Mouse (Mus musculus) B cell, adult 2 months (primary cell): ENCODE measurements around the gene Nop2.
"Not testable (repeated sequence)": the region's sequence is repeated elsewhere in the genome, so short reads cannot be mapped to it uniquely, and the experiment has no call there.

Experiments
- DNase-seq, 2 experiments: peaks; one replicate each; pipeline ENCODE4 v3.0.0; 2022

Nop2 gene

GRCm38 (mm10) chr6:125155262-125155661 lies 23.6 kb downstream of the Nop2 start:
- no peak for DNase-seq

- no peak for DNase-seq
Measured at GRCm38 (mm10) chr6:125156491-125156890, 24.8 kb downstream of the Nop2 start.

- no peak for DNase-seq
Measured at GRCm38 (mm10) chr6:125156903-125157614, 25.4 kb downstream of the Nop2 start.

DNA sequence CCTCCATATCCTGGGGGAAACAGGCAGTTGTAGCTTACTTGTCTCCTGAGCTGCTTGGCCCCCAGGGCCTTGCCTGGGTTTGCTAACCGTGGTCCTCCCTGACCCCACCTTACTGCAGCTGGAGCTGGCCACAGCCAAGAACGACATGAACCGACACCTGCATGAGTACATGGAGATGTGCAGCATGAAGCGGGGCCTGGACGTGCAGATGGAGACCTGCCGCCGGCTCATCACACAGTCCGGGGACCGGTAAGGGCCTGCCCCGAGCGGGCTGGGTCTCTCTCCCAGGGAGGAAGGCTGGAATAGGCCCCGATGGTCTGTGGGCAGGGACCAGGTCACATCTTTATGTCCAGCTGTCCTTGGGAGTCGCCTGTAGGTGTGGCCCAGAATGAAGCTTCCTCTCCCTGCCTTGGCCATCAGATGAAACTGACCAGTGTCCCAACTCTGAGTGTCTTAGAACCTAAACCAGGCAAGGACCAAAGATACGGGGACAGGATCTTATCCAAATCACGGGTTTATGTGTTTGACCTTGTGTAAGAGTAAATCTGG lies 27.3 kb downstream of the Nop2 start:
- DNase-seq = no peak

- no peak for DNase-seq
Measured at GRCm38 (mm10) chr6:125159773-125160557, 28.3 kb downstream of the Nop2 start.

- no peak for DNase-seq
Measured at GRCm38 (mm10) chr6:125160558-125160853, 28.8 kb downstream of the Nop2 start.

DNA sequence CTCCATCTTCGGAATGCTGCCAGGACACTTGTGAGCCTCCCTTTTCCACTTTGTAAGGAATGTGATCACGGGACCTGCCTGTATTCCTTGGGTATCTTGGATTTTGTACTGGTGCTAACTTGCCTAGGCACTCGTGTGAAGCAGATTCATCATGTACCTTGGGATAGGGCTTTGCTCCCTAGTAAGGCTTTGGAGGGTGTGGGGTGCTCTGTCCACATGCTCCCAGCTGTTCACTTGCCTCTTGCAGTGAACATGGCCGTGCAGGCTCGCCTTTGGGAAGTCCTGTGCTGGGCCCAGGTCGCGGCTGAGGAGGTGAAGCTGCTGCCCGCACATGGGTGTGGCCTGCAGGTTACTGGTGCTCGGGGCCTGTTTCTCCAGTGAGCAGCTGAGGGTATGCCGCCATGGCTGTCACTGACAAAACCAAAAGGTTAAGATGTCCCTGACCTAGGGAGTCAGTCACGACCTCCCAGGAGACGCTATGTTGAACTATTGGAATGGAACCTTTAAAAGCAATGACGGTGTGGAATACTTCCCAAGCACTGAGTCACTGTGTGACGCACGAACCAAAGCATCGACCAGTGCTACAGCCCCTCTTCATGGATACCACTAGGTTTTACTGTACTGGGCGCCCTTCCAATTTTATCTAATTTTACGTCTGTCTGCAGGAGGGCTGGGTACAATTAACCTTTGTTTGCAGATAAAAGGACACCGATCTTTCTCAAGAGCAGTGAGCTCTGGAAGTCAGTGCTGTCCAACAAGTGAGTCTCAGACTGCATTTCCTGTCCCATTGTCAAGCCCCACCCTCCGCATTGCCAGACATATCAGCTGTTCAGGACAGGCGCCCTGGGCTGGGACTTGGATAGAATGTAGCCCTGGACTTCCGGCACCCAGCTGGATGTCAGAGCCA lies 29.4 kb downstream of the Nop2 start:
- DNase-seq = no peak

- DNase-seq = peak; percentile 87 to 89
Measured at GRCm38 (mm10) chr6:125161971-125162370, 30.3 kb downstream of the Nop2 start.

DNA sequence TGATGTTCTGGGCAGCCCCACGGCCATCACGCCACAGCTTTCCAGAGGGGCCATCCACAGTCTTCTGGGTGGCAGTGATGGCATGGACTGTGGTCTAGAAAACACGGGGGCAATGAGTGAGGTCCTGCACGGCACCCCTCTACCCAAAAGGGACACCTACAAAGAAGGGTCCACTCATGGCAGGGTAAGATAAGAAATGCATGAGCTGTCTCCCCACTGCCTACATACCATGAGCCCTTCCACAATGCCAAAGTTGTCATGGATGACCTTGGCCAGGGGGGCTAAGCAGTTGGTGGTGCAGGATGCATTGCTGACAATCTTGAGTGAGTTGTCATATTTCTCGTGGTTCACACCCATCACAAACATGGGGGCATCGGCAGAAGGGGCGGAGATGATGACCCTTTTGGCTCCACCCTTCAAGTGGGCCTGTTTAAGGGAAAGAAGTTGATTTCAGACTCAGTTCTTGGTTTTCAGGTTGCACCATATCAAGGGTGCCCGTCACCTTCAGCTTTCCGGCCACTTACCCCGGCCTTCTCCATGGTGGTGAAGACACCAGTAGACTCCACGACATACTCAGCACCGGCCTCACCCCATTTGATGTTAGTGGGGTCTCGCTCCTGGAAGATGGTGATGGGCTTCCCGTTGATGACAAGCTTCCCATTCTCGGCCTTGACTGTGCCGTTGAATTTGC lies 31.1 kb downstream of the Nop2 start:
- not testable (repeated sequence) for DNase-seq

GRCm38 (mm10) chr6:125163801-125164657 lies 32.3 kb downstream of the Nop2 start:
- peak in 1 of 2 experiments; percentile 12 for DNase-seq

- peak; percentile 68 to 70 for DNase-seq
Measured at GRCm38 (mm10) chr6:125164672-125165327, 33.1 kb downstream of the Nop2 start.

GRCm38 (mm10) chr6:125165328-125165891 lies 33.7 kb downstream of the Nop2 start:
- peak; percentile 96 to 98 for DNase-seq

GRCm38 (mm10) chr6:125166051-125166751 lies 34.5 kb downstream of the Nop2 start, which contains the start of gene Gapdh:
Gene Gapdh, minus strand, starts transcription at chr6:125166467.
- DNase-seq = no peak

GRCm38 (mm10) chr6:125166861-125167650 lies 35.3 kb downstream of the Nop2 start:
- no peak for DNase-seq

GRCm38 (mm10) chr6:125168086-125168485 lies 36.4 kb downstream of the Nop2 start:
- DNase-seq = no peak

DNA sequence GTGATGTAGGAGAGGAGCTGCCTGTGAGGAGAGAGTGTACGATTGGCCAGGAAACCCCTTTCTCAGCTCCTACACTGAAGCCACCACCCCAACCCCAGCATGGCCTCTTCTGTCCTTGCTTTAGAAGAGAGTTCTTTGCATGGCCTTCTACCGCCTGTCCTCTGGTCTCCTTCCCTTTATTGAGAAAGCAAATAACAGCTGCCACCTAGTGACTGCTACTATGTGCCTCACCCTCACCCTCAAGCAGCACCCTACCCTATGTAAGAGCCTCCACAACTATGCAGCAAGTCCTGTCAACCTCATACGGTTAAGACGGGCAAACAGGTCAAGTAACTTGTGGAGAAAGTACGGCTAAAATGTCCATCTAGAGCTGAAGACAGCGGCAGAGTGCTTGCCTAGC lies 38.5 kb downstream of the Nop2 start:
- DNase-seq = no peak

DNA sequence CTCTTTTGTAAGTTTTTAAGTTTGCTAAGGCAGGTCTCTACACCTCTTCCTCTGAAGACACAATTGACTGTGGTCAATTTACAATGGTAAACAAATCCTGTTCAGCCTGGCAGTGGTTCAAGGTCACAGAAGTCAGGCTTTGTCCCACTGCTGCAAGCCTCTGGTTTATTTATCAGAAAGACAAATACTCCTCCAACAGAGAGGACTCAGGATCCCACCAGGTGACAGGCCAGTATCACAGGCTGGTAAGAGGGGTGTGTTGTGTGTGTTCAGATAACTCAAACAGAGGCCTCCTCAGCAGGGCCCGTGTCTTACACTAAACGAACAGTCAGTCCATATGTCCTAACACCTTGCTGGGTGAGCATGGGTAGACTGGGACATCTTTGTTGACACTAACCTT lies 40.8 kb downstream of the Nop2 start:
- no peak for DNase-seq

GRCm38 (mm10) chr6:125173256-125173655 lies 41.5 kb downstream of the Nop2 start:
- DNase-seq = no peak

DNA sequence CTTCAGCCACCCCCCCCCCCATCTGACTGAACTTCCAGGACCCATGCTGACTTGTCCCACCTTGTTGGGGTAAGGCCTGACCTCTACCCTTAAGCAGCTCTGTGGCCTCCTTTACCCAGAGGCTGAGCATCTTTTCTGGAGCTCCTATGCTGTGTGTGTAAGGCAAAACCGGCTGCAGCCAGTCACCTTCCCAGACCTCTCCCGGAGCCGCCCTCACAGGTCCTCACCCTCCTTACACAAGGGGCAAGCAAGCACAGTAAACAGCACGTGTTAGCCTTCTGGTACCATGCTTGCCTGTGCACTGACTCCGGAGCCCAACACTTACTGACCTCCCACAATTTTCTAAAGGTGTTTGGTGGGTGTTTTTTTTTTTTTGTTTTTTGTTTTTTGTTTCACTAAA lies 43.8 kb downstream of the Nop2 start:
- DNase-seq = no peak
